Mouse (Mus musculus) spleen, adult 2 months (tissue): Measurements from ENCODE around the gene Cfap20. TPM values are rescaled to one million over a fixed set of nuclear protein-coding genes. Genes with fewer than 3 reads are reported as not detected.

Experiments
- DNase-seq, 2 experiments: peaks; one replicate each; pipeline versions ENCODE4 v3.0.0 to v3.0.0-alpha.2; 2012 to 2021; ENCODE audit warnings: low spot score in 2 of 2, low read depth in 1 of 2
- H3K27ac ChIP-seq: fragments of 200-500 bp; 2 replicates; pipeline ENCODE4 v1.5.1; 2012; ENCODE audit warnings: low read length, inconsistent platforms; ENCODE audit not compliant: insufficient read depth
- H3K27me3 ChIP-seq: fragments of 200-500 bp; 2 replicates; pipeline ENCODE4 v1.6.1; 2012; ENCODE audit warnings: mild to moderate bottlenecking, moderate library complexity, low read length, inconsistent platforms; ENCODE audit not compliant: control insufficient read depth, insufficient read depth
- H3K36me3 ChIP-seq: fragments of 200-500 bp; 2 replicates; pipeline ENCODE4 v1.6.1; 2012; ENCODE audit warnings: mild to moderate bottlenecking, low read length, inconsistent platforms; ENCODE audit not compliant: control insufficient read depth, insufficient read depth
- H3K4me1 ChIP-seq: fragments of 200-500 bp; 2 replicates; pipeline ENCODE4 v1.6.1; 2011; ENCODE audit warnings: inconsistent platforms; ENCODE audit not compliant: control insufficient read depth, insufficient read depth, insufficient read length
- H3K4me3 ChIP-seq: fragments of 200-500 bp; 2 replicates; pipeline ENCODE4 v1.5.1; 2011; ENCODE audit warnings: mild to moderate bottlenecking, inconsistent platforms; ENCODE audit not compliant: insufficient read depth, insufficient read length; ENCODE audit errors: extremely low read depth
- CTCF ChIP-seq: fragments of 200-500 bp; IDR thresholded peaks from 2 replicates; pipeline ENCODE4 v1.5.1; 2011; ENCODE audit warnings: mild to moderate bottlenecking, inconsistent platforms; ENCODE audit not compliant: insufficient read depth, insufficient read length, insufficient replicate concordance; ENCODE audit errors: extremely low read depth
- POLR2A ChIP-seq: fragments of 200-500 bp; IDR thresholded peaks from 2 replicates; pipeline ENCODE4 v1.6.1; 2011; ENCODE audit warnings: low read depth, low read length, inconsistent platforms
- WGBS: fragments of 180-500 bp; shearing (Covaris S2); methylation state at CpG from one replicate; pipeline ENCODE4 v1.1.7; 2018; 5-methylcytosine and 5-hydroxymethylcytosine counted together
- polyA plus RNA-seq: library from polyadenylated mRNA; depleted of rRNA; stranded (reverse); fragments of >200 nt; gene quantifications from 2 replicates; pipeline ENCODE4 v1.2.3, GENCODE M21; 2012; rRNA removed

The Cfap20 gene
- polyA plus RNA-seq, 1 experiment: 21.7 TPM

GRCm38 (mm10) chr8:95375374-95375930 lies 59.2 kb downstream of the Cfap20 start:
- DNase-seq: no peak
- TF ChIP-seq CTCF (no peak), POLR2A (no peak)
- Histone ChIP-seq H3K27me3 (no peaks in the 10 kb centered on the region), H3K27ac (no peak overlapping the region), H3K36me3 (no peaks in the 10 kb centered on the region), H3K4me3 (no peak overlapping the region), H3K4me1 (no peaks in the 10 kb centered on the region)
- WGBS: 82% methylated on average over 7 of the region's 7 CpGs

- Histone ChIP-seq H3K4me3 (no peak overlapping the region), H3K4me1 (no peaks in the 10 kb centered on the region), H3K36me3 (no peaks in the 10 kb centered on the region), H3K27me3 (no peaks in the 10 kb centered on the region), H3K27ac (no peak overlapping the region)
- DNase-seq: no peak
- WGBS: 55% methylated on average over 3 of the region's 3 CpGs
- TF ChIP-seq POLR2A: no peak
- no peak for TF ChIP-seq CTCF
These were observed 60.2 kb downstream of the Cfap20 start for GRCm38 (mm10) chr8:95374429-95374828.

GRCm38 (mm10) chr8:95373389-95374002 lies 61.2 kb downstream of the Cfap20 start:
- no peak for DNase-seq
- no peak overlapping the region for H3K27ac ChIP-seq
- no peaks in the 10 kb centered on the region for H3K36me3 ChIP-seq
- H3K27me3 ChIP-seq: no peaks in the 10 kb centered on the region
- H3K4me3 ChIP-seq: no peak overlapping the region
- no peaks in the 10 kb centered on the region for H3K4me1 ChIP-seq
- 83% methylated on average over 12 of the region's 12 CpGs for WGBS
- TF ChIP-seq CTCF (no peak), POLR2A (no peak)

Other genes starting within 250 kb of the Cfap20 start
- 9.8 and 14.3 TPM in 2 replicates for gene Kifc3, start 232.1 kb downstream of the Cfap20 start, polyA plus RNA-seq
- 0.16 and 0.40 TPM in 2 replicates for gene Cngb1, start 128.3 kb downstream of the Cfap20 start, polyA plus RNA-seq
- gene Tepp, start 124.3 kb downstream of the Cfap20 start, polyA plus RNA-seq: 0.26 and 0.39 TPM in 2 replicates
- gene Zfp319, start 102.9 kb downstream of the Cfap20 start, polyA plus RNA-seq: 9.1 and 11.4 TPM in 2 replicates
- gene Usb1, start 102.6 kb downstream of the Cfap20 start, polyA plus RNA-seq: 27.4 and 32.1 TPM in 2 replicates
- gene Mmp15, start 82.6 kb downstream of the Cfap20 start, polyA plus RNA-seq: 2.5 and 3.7 TPM in 2 replicates
- 10.3 and 12.9 TPM in 2 replicates for gene Csnk2a2, start 55.2 kb upstream of the Cfap20 start, polyA plus RNA-seq
- not detected in 2 replicates for gene Ccdc113, start 99.2 kb upstream of the Cfap20 start, polyA plus RNA-seq
- not detected in 2 replicates for gene Prss54, start 141.5 kb upstream of the Cfap20 start, polyA plus RNA-seq
- gene Gins3, start 198.6 kb upstream of the Cfap20 start, polyA plus RNA-seq: 1.8 and 2.1 TPM in 2 replicates
- gene Ndrg4, start 242.1 kb upstream of the Cfap20 start, polyA plus RNA-seq: 1.2 and 2.0 TPM in 2 replicates